Mouse (Mus musculus): ENCODE measurements around the gene Gpr176. TPM values are rescaled to one million over a fixed set of nuclear protein-coding genes. Genes with fewer than 3 reads are reported as not detected.
A peak's percentile ranks its signal among the peaks of the same experiment; 100 is the strongest.

Gpr176 gene
- polyA plus RNA-seq, 1 experiment from 2014 or later: 0.57 TPM

- 61% methylated on average over 2 of the region's 2 CpGs for WGBS
- TF ChIP-seq CTCF (IDR thresholded peaks at IDR 0.05; ENCODE audit: low read depth): no peak
- Histone ChIP-seq H3K4me1 (replicated peaks; ENCODE audit: control insufficient read depth, insufficient read depth, low read length) (no peaks in the 10 kb centered on the region), H3K36me3 (ENCODE audit: control insufficient read depth, insufficient read depth) (no peaks in the 10 kb centered on the region), H3K27me3 (replicated peaks; ENCODE audit: control insufficient read depth, insufficient read depth, low read length) (no peaks in the 10 kb centered on the region), H3K27ac (ENCODE audit: low read depth, low read length) (no peak overlapping the region), H3K9ac (ENCODE audit: low read depth, low read length) (no peak overlapping the region), H3K9me3 (ENCODE audit: control insufficient read depth) (no peaks in the 10 kb centered on the region), H3K4me2 (replicated peaks; ENCODE audit: low read depth) (no peak overlapping the region), H3K4me3 (ENCODE audit: low read depth, low read length) (no peak overlapping the region)
- ATAC-seq: no peak
Observed at GRCm38 (mm10) chr2:118263914-118264201, 109.4 kb downstream of the Gpr176 start.

DNA sequence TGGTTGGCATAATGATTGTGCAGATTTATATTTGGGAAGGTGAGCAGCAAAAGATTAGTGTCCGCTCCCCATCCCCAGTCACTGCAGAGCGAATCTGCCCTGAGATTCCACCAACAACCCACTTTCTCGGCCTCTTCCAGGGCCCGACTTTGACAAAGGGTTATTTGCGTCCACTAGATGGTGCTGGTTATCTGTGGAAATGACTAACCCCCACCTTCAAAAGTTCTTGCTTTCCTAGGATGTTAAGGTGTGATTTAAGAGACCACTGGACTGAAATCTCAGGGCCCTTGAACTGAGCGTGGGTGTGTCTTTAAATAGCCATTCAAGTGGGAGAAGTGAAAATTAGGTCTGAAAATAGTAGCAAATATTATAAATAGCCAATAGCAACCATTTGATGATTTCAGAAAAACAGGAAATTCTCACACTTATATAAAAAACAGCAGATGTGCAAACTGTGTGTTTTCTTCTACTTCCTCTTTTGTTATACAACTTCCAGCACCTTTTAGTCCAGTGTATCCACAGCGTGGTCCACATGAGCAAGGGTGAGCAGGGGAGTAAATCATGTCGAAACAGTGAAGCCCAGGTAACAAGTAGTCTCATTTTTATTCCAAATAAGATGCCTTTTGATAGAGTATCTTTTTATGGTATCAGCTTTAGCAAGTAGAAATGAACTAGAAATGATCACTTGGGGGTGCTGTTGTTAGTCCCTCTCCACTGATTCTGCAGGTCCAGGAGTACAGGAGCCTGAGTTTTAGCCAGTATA is 109.9 kb downstream of the Gpr176 start:
- WGBS: 15% methylated on average over 8 of the region's 8 CpGs
- Histone ChIP-seq H3K4me1 (replicated peaks; ENCODE audit: control insufficient read depth, insufficient read depth, low read length) (no peaks in the 10 kb centered on the region), H3K9me3 (ENCODE audit: control insufficient read depth) (no peaks in the 10 kb centered on the region), H3K27ac (ENCODE audit: low read depth, low read length) (no peak overlapping the region), H3K27me3 (replicated peaks; ENCODE audit: control insufficient read depth, insufficient read depth, low read length) (no peaks in the 10 kb centered on the region), H3K9ac (ENCODE audit: low read depth, low read length) (no peak overlapping the region), H3K36me3 (ENCODE audit: control insufficient read depth, insufficient read depth) (no peaks in the 10 kb centered on the region), H3K4me3 (ENCODE audit: low read depth, low read length) (no peak overlapping the region), H3K4me2 (replicated peaks; ENCODE audit: low read depth) (no peak overlapping the region)
- TF ChIP-seq CTCF (IDR thresholded peaks at IDR 0.05; ENCODE audit: low read depth): peak; percentile 85
- 0 out of 2 replicates have a peak, but pooled peaks have one; percentile 19 for ATAC-seq

DNA sequence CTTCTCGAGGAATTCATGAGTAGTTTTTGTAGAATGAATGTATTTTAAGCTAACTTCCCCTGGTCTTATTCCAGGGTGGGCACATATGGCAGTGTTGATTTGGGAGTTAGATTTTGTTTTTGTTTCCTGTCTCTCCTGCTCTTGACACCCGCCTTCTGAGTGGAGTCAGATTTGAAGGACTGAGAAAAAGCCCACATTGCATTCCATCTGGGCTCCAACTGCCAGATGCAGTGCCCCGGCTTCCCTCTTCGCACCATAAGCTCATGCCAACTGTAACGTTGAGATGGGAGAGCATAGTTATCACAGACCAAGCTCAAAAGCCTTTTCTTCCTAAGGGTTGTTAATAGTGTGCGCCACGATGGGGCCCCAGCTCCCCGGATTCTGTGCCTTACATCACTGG is 110.5 kb downstream of the Gpr176 start:
- TF ChIP-seq CTCF (IDR thresholded peaks at IDR 0.05; ENCODE audit: low read depth): no peak
- no peak overlapping the region for H3K27ac ChIP-seq (ENCODE audit: low read depth, low read length)
- H3K4me3 ChIP-seq (ENCODE audit: low read depth, low read length): no peak overlapping the region
- no peaks in the 10 kb centered on the region for H3K36me3 ChIP-seq (ENCODE audit: control insufficient read depth, insufficient read depth)
- no peaks in the 10 kb centered on the region for H3K9me3 ChIP-seq (ENCODE audit: control insufficient read depth)
- H3K4me2 ChIP-seq (replicated peaks; ENCODE audit: low read depth): no peak overlapping the region
- no peak for ATAC-seq
- no peak overlapping the region for H3K9ac ChIP-seq (ENCODE audit: low read depth, low read length)
- H3K27me3 ChIP-seq (replicated peaks; ENCODE audit: control insufficient read depth, insufficient read depth, low read length): 0 out of 2 replicates have a peak, but pooled peaks cover 4% of the 10 kb centered on the region
- H3K4me1 ChIP-seq (replicated peaks; ENCODE audit: control insufficient read depth, insufficient read depth, low read length): no peaks in the 10 kb centered on the region
- WGBS: 57% methylated on average over 8 of the region's 8 CpGs

DNA sequence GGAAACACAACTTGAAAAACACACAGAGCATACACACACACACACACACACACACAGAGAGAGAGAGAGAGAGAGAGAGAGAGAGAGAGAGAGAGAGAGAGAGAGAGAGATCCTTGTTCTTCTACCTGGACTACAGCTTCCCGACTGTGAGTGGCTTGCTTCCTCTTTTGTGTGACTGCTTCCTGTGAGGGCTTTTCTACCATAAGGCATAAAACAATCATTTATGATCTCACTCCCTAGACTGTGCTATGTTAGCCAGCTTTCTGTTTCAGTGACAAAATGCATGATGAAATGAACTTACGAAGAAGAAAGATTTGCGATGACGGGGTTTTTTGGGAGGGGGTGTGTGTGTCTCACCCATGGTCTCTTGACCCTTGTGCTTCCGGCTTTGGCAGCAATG is 113.5 kb downstream of the Gpr176 start:
- no peak for ATAC-seq
- Histone ChIP-seq H3K36me3 (ENCODE audit: control insufficient read depth, insufficient read depth) (no peaks in the 10 kb centered on the region), H3K9me3 (ENCODE audit: control insufficient read depth) (no peaks in the 10 kb centered on the region), H3K4me1 (replicated peaks; ENCODE audit: control insufficient read depth, insufficient read depth, low read length) (no peaks in the 10 kb centered on the region), H3K27ac (ENCODE audit: low read depth, low read length) (no peak overlapping the region), H3K4me2 (replicated peaks; ENCODE audit: low read depth) (no peak overlapping the region), H3K9ac (ENCODE audit: low read depth, low read length) (no peak overlapping the region), H3K4me3 (ENCODE audit: low read depth, low read length) (no peak overlapping the region), H3K27me3 (replicated peaks; ENCODE audit: control insufficient read depth, insufficient read depth, low read length) (0 out of 2 replicates have a peak, but pooled peaks cover 4% of the 10 kb centered on the region)
- WGBS: 77% methylated on average over 5 of the region's 5 CpGs
- no peak for TF ChIP-seq CTCF (IDR thresholded peaks at IDR 0.05; ENCODE audit: low read depth)

DNA sequence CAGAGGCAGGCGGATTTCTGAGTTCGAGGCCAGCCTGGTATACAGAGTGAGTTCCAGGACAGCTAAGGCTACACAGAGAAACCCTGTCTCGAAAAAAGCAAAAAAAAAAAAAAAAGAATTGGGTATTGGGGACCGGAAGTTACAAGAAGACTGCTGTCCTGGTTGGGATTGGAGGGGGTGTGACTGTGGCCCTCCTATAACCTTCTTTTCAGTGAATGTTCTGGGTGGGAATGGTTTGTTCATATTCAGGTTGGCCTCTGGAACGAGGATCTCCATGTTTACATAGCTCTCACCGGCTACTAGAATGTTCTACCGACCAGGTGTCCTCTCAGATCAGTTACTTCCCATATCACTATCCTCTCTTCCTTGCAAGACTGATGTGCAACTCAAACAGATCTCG is 116.1 kb downstream of the Gpr176 start:
- peak overlapping the region; percentile 42 for H3K4me3 ChIP-seq (ENCODE audit: low read depth, low read length)
- no peaks in the 10 kb centered on the region for H3K9me3 ChIP-seq (ENCODE audit: control insufficient read depth)
- no peak for ATAC-seq
- H3K9ac ChIP-seq (ENCODE audit: low read depth, low read length): no peak overlapping the region
- H3K27me3 ChIP-seq (replicated peaks; ENCODE audit: control insufficient read depth, insufficient read depth, low read length): 0 out of 2 replicates have a peak, but pooled peaks cover 4% of the 10 kb centered on the region
- no peaks in the 10 kb centered on the region for H3K4me1 ChIP-seq (replicated peaks; ENCODE audit: control insufficient read depth, insufficient read depth, low read length)
- 67% methylated on average over 8 of the region's 8 CpGs for WGBS
- H3K36me3 ChIP-seq (ENCODE audit: control insufficient read depth, insufficient read depth): no peaks in the 10 kb centered on the region
- H3K27ac ChIP-seq (ENCODE audit: low read depth, low read length): no peak overlapping the region
- no peak for TF ChIP-seq CTCF (IDR thresholded peaks at IDR 0.05; ENCODE audit: low read depth)
- H3K4me2 ChIP-seq (replicated peaks; ENCODE audit: low read depth): peak overlapping the region; percentile 71

- ATAC-seq: peak; percentile 99
- Histone ChIP-seq H3K27ac (ENCODE audit: low read depth, low read length) (no peak within 1 kb of the TSS), H3K36me3 (ENCODE audit: control insufficient read depth, insufficient read depth) (no peaks in the 10 kb centered on the region), H3K4me3 (ENCODE audit: low read depth, low read length) (peak within 1 kb of the TSS; percentile 42), H3K4me1 (replicated peaks; ENCODE audit: control insufficient read depth, insufficient read depth, low read length) (no peaks in the 10 kb centered on the region), H3K4me2 (replicated peaks; ENCODE audit: low read depth) (peak within 1 kb of the TSS; percentile 71), H3K9ac (ENCODE audit: low read depth, low read length) (no peak within 1 kb of the TSS), H3K9me3 (ENCODE audit: control insufficient read depth) (no peaks in the 10 kb centered on the region), H3K27me3 (replicated peaks; ENCODE audit: control insufficient read depth, insufficient read depth, low read length) (0 out of 2 replicates have a peak, but pooled peaks cover 4% of the 10 kb centered on the region)
- no peak for TF ChIP-seq CTCF (IDR thresholded peaks at IDR 0.05; ENCODE audit: low read depth)
- under 1% methylated on average over 25 of the region's 25 CpGs for WGBS
Observed at GRCm38 (mm10) chr2:118256621-118257053, 116.6 kb downstream of the Gpr176 start, which contains the start of gene Fsip1. TSS of gene Fsip1 (minus strand) at chr2:118256966.
